In genomic region chr2:26494396-26494795, GRCm38 (mm10) we compare ENCODE assay signal across 8 mouse cellular contexts. TPM values are rescaled to one million over a fixed set of nuclear protein-coding genes. Genes with fewer than 3 reads are reported as not detected.
DNase-seq lines count a peak whose midpoint lies in the region; ATAC-seq lines count a peak whose summit lies in the region.

No protein-coding gene starts in this region.

- H3K9me3 ChIP-seq in forebrain, embryonic 15.5 days = no peaks in the 10 kb centered on the region
- no peaks in the 10 kb centered on the region for H3K9me3 ChIP-seq in liver, embryonic 11.5 days (ENCODE audit: control insufficient read depth, low read length)

- H3K4me2 ChIP-seq in forebrain, embryonic 15.5 days (replicated peaks) = no peak overlapping the region
- H3K4me2 ChIP-seq in liver, embryonic 11.5 days = no peak overlapping the region

- WGBS in forebrain, embryonic 15.5 days = 56% methylated on average over 7 of the region's 7 CpGs
- WGBS in liver, embryonic 11.5 days = 42% methylated on average over 7 of the region's 7 CpGs

- no peaks in the 10 kb centered on the region for H3K27me3 ChIP-seq in forebrain, embryonic 15.5 days
- no peaks in the 10 kb centered on the region for H3K27me3 ChIP-seq in liver, embryonic 11.5 days (replicated peaks; ENCODE audit: control insufficient read depth, insufficient read depth, low read length)

- H3K9ac ChIP-seq in forebrain, embryonic 15.5 days (replicated peaks) = no peak overlapping the region
- H3K9ac ChIP-seq in liver, embryonic 11.5 days (ENCODE audit: low read depth, low read length) = no peak overlapping the region

- no peak for ATAC-seq in forebrain, embryonic 15.5 days (replicated peaks)
- no peak for ATAC-seq in liver, embryonic 11.5 days (replicated peaks; ENCODE audit: low FRiP score)

- H3K4me3 ChIP-seq in forebrain, embryonic 15.5 days = no peak overlapping the region
- no peak overlapping the region for H3K4me3 ChIP-seq in liver, embryonic 11.5 days (ENCODE audit: low read depth, low read length)

- DNase-seq in adrenal gland, postnatal 36 days = peak; percentile 58 to 76
- DNase-seq in adrenal gland, postnatal 4 days (ENCODE audit: low spot score in 2 of 2) = no peak
- DNase-seq in 3T3-L1 (ENCODE audit: low read depth, low spot score) = peak; percentile 93
- DNase-seq in liver, embryonic 11.5 days (ENCODE audit: low spot score) = no peak
- no peak for DNase-seq in right cerebral cortex, postnatal 25 days
- DNase-seq in frontal cortex, postnatal 36 days (ENCODE audit: low spot score in 2 of 2) = no peak
- DNase-seq in cerebellum, adult 11-12 months = no peak

- peaks cover 95% of the 10 kb centered on the region for H3K4me1 ChIP-seq in forebrain, embryonic 15.5 days
- H3K4me1 ChIP-seq in liver, embryonic 11.5 days (replicated peaks; ENCODE audit: control insufficient read depth, insufficient read depth, low read length) = peaks cover 56% of the 10 kb centered on the region

- no peaks in the 10 kb centered on the region for H3K36me3 ChIP-seq in forebrain, embryonic 15.5 days
- H3K36me3 ChIP-seq in liver, embryonic 11.5 days (ENCODE audit: control insufficient read depth, insufficient read depth, low read length) = no peaks in the 10 kb centered on the region

- H3K27ac ChIP-seq in forebrain, embryonic 15.5 days (replicated peaks) = peak overlapping the region; percentile 96
- H3K27ac ChIP-seq in liver, embryonic 11.5 days (ENCODE audit: low read depth, low read length) = peak overlapping the region; percentile 23; the same call in 1 of the 2 replicates

RNA-seq across cellular contexts. Expression of gene Notch1, which starts 22.1 kb away (rescaled TPM):
- total RNA-seq in adrenal gland, postnatal 36 days (2021) = 10 to 100 TPM; 17.5 to 25.5 TPM
- total RNA-seq in adrenal gland, postnatal 4 days (2021) = 10 to 100 TPM; 35.1 to 48.7 TPM
- 22.6 and 26.1 TPM in 2 replicates for polyA plus RNA-seq in forebrain, embryonic 15.5 days (2015; fragmentation: Nextera tagmentation; extraction: Ambion mirVana)
- polyA plus RNA-seq in liver, embryonic 11.5 days (2014; fragmentation: Nextera tagmentation; extraction: Ambion mirVana) = 7.1 and 10.5 TPM in 2 replicates

RNA-seq across cellular contexts. Expression of gene Sec16a, which starts 49.4 kb away (rescaled TPM):
- total RNA-seq in adrenal gland, postnatal 36 days (2021) = 10 to 100 TPM; 63.2 to 63.3 TPM
- total RNA-seq in adrenal gland, postnatal 4 days (2021) = 10 to 100 TPM; 53.7 to 58.6 TPM
- polyA plus RNA-seq in forebrain, embryonic 15.5 days (2015; fragmentation: Nextera tagmentation; extraction: Ambion mirVana) = 18.3 and 19.8 TPM in 2 replicates
- polyA plus RNA-seq in liver, embryonic 11.5 days (2014; fragmentation: Nextera tagmentation; extraction: Ambion mirVana) = 33.7 TPM in 2 replicates

Comparison
In these comparisons a context has a peak if more than half of its experiments do, and no peak if none do; other contexts are left out.
1. DNase-seq: peak in adrenal gland, postnatal 36 days (2 of 2) and 3T3-L1 (single experiment); none in adrenal gland, postnatal 4 days (0 of 2), liver, embryonic 11.5 days (single experiment), right cerebral cortex, postnatal 25 days (single experiment), frontal cortex, postnatal 36 days (0 of 2) and cerebellum, adult 11-12 months (single experiment).